Comparison of ENCODE assay signal across 8 mouse cellular contexts in the genomic region with DNA sequence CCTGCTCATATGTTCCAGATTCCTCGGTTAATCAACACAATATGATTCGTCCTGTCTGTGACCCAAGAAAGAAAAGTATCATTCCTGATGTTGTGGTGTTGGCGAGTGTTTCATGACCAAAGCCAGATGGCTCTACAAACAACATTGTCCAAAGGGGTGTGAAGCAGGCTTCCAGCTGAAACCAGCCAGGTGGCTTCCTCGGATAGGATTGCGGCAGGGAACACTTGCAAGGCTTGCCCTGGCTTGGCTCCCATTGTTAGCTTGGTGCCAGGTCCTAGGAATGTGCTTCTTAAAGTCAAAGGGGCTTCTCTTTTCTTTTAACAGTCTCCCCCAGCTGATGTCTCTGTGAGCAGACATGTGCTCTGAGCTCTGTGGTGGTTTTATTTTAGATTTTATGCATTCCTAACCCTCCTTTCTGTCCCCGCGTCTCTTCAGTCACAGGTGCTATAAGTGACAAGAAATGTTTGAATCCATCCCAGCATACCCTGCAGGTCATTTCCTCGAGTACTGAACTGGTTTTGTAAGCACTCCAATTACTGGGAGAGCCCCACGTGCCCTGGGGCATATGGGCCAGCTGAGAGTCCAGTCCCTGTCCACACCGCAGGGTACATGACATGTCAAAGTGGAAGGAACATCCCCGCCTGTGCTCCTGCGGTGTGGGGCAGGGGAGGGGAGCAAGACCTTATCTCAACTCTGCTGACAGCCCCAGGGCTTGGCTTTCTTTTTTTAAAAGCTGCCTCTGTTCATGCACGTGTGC.
DNase-seq lines count a peak whose midpoint lies in the region; ATAC-seq lines count a peak whose summit lies in the region.

No protein-coding gene starts in this region.

- no peak overlapping the region for H3K9ac ChIP-seq in forebrain, embryonic 13.5 days

- WGBS in forebrain, embryonic 13.5 days, result 66% methylated on average over 13 of the region's 13 CpGs

- intact Hi-C loops in heart, postnatal 25 days (cut with DNase I), result loop anchor here (10.0 kb wide), 1 partner anchor 453 kb away; no protein-coding TSS in a partner anchor

- H3K4me2 ChIP-seq in forebrain, embryonic 13.5 days, result no peak overlapping the region

- H3K9me3 ChIP-seq in forebrain, embryonic 13.5 days (replicated peaks), result no peaks in the 10 kb centered on the region; the same call in 1 of the 2 replicates

- no peaks in the 10 kb centered on the region for H3K27me3 ChIP-seq in forebrain, embryonic 13.5 days

- H3K4me1 ChIP-seq in forebrain, embryonic 13.5 days, result no peaks in the 10 kb centered on the region

- no peak overlapping the region for H3K4me3 ChIP-seq in forebrain, embryonic 13.5 days

- H3K27ac ChIP-seq in forebrain, embryonic 13.5 days, result no peak overlapping the region

- ATAC-seq in forebrain, embryonic 13.5 days, result no peak
- no peak for ATAC-seq in megakaryocyte progenitor cell, adult 5-6 weeks (replicated peaks; ENCODE audit: poor library complexity)

- peak; percentile 9 for DNase-seq in adrenal gland, adult 2 months
- DNase-seq in adrenal gland, postnatal 36 days, result no peak
- peak; percentile 6 for DNase-seq in urinary bladder, postnatal 25 days (ENCODE audit: low spot score)
- no peak for DNase-seq in urinary bladder, postnatal 36 days (ENCODE audit: low spot score in 2 of 2)
- DNase-seq in heart, postnatal 25 days (ENCODE audit: low spot score), result peak; percentile 8
- DNase-seq in lung, postnatal 36 days, result peak; percentile 71

- no peaks in the 10 kb centered on the region for H3K36me3 ChIP-seq in forebrain, embryonic 13.5 days (ENCODE audit: poor library complexity, severe bottlenecking)

Comparison
In these comparisons a context has a peak if more than half of its experiments do, and no peak if none do; other contexts are left out.
1. DNase-seq: peak in adrenal gland, adult 2 months (single experiment), urinary bladder, postnatal 25 days (single experiment), heart, postnatal 25 days (single experiment) and lung, postnatal 36 days (single experiment); none in adrenal gland, postnatal 36 days (0 of 2) and urinary bladder, postnatal 36 days (0 of 2).